Mouse (Mus musculus) adrenal gland, postnatal 14 days (tissue): ENCODE measurements around the gene Wipf2. TPM values are rescaled to one million over a fixed set of nuclear protein-coding genes. Genes with fewer than 3 reads are reported as not detected.
"Not testable (repeated sequence)": the region's sequence is repeated elsewhere in the genome, so short reads cannot be mapped to it uniquely, and the experiment has no call there.

Source experiments
- DNase-seq: peaks from one replicate; pipeline ENCODE4 v3.0.0; 2021; ENCODE audit warnings: mixed read lengths
- total RNA-seq: library from RNA; stranded (reverse); gene quantifications from 2 replicates; pipeline ENCODE4 v1.2.3, GENCODE M21; 2021

Wipf2 gene
- total RNA-seq, 1 experiment from 2014 or later = 16.6 TPM

GRCm38 (mm10) chr11:98909654-98910053, 46.2 kb downstream of the Wipf2 start:
- DNase-seq = peak; percentile 74

GRCm38 (mm10) chr11:98910415-98910814, 47.0 kb downstream of the Wipf2 start:
- no peak for DNase-seq

- DNase-seq = no peak
These were observed 48.1 kb downstream of the Wipf2 start for GRCm38 (mm10) chr11:98911498-98911897.

DNA sequence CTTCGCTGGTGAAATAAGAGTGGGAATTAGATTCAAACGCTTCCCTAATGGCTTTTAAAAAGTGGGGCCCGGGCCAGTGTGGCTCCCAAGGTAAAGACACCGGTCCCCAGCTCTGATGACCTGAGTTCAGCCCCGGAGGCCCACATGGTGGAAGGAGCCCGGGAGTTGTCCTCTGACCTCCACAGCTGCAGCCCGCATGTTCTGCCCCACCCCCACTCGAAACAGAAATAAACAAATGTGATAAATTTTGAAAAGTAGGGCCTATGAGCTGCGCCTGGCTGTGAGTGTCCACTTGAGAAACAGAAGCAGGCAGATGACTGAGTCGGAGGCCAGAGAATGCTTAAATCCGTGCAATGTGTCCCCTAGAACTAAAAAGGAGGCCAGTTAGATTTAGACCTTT, 50.8 kb downstream of the Wipf2 start:
- DNase-seq = no peak

DNA sequence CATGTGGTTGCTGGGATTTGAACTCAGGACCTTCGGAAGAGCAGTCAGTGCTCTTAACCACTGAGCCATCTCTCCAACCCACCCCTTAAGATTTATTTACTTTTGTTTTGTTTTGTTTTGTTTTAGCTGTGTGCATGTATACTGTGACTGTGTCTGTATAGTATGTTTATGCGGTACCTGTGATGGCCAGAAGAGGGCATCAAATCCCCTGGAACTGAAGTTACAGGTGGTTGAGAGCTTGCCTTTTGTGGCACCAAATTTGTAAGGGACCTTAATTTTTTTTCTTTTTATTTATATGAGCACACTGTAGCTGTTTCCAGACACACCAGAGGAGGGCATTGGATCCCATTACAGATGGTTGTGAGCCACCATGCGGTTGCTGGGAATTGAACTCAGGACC, 52.9 kb downstream of the Wipf2 start:
- DNase-seq = not testable (repeated sequence)

- no peak for DNase-seq
These were observed 54.1 kb downstream of the Wipf2 start for GRCm38 (mm10) chr11:98917428-98918005.

DNA sequence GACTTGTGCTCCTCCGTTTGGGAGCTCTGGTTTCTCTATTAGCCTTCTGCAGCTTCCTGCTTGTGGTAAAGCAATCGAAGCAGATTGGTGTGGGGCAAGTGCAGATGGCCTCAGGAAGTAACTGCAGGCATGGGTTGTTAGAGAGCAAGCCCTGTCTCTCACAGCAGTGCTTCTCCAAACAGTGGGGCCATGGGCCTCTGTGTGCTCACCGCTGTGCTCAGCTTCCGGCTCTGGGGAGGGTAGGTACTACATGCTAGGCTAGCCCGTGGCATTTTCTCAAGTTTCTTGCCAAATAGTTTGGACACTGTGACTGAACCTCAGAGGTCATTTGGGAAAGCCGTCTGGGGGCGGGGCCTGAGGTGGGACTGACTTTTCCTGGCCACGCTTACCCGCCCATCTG, 54.8 kb downstream of the Wipf2 start:
- DNase-seq = peak; percentile 79

DNA sequence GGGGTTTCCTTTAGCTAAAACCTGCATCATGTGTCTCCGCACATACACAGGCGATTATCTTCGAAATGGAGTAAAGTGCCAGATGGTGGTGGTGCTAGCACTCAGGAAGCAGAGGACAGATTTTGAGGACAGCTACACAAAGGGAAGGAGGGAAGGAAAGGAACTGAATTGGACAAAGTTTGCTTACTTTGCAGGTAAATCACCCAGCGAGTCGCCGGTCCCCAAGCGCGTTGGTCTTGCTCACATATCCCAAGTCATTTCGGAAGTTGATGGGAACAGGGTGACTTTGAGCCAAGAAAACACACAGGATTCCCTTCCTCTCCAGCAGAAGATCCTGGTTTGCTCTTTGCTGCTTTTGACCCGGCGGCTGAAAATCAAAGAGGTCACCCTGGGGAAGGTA, 55.6 kb downstream of the Wipf2 start:
- no peak for DNase-seq

- peak; percentile 71 for DNase-seq
These were observed 58.4 kb downstream of the Wipf2 start for GRCm38 (mm10) chr11:98921813-98922212.

DNA sequence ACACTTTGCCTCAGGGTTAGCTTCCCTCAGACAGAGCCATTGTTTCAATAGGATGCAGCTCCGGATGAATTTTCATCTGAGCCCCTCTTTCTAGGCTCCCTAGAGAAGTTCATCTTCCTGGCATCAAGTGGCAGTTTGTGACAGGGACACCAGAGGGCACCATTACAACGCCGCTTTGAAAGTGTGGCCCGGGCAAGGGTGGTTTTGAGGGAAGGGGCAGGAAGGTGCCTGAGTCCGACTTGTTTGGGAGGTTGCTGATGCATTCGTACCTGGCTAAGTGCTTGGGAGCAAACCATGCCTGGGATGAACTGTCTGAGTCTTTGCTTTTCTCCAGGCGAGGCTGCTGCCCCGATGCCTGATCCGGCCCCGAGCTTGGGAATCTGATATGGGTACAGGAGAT, 58.9 kb downstream of the Wipf2 start:
- DNase-seq = peak; percentile 75

GRCm38 (mm10) chr11:98922851-98923711, 59.6 kb downstream of the Wipf2 start:
- not testable (repeated sequence) for DNase-seq

DNA sequence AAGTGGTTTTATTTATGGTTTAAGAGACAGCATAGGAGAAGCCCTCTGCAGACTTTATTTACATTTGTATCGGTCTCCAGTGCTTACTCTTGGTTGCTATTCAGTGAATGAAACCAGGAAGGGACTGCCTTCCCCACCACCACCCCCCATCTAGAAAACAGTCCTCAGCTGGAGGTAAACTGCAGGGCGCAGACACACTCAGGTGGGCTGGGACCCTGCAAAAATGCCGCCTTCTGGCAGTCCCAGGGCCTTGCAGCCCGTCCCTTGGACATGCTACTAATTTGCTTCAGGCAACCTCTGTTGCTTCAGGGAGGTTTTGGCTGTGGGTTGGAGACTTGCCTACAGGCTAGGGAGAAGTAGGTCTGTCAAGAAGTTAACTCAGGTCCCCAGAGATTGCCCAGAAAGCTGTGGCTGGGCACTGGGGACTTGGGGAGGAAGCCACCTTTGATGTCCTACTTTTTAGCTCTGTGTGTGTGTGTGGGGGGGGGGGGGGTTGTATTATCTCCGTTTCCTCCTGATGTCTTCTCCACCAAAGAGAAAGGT, 61.3 kb downstream of the Wipf2 start:
- DNase-seq = no peak

DNA sequence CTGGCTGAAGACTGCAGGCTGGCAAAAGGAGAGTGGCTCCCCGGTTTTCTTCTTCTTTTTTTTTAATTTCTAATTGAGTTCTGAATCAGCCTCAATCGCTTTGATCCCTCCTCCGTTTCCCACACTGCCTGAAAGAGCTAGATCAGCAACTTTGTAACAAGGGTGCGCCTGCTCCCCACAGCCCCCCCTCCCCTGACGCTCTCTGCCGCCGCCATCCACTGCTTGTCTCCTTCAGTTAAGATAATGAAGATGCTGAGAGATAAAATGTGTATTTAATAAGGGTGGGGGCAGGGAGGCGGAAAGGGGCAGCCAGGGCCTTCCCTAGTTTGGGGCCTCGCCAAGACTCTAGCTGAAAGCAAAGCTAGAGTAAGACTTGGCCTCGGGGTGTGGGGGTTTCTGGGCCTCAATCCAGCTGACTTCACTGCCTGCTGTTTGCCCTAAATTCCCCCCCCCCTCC, 61.9 kb downstream of the Wipf2 start:
- DNase-seq = peak; percentile 73

DNA sequence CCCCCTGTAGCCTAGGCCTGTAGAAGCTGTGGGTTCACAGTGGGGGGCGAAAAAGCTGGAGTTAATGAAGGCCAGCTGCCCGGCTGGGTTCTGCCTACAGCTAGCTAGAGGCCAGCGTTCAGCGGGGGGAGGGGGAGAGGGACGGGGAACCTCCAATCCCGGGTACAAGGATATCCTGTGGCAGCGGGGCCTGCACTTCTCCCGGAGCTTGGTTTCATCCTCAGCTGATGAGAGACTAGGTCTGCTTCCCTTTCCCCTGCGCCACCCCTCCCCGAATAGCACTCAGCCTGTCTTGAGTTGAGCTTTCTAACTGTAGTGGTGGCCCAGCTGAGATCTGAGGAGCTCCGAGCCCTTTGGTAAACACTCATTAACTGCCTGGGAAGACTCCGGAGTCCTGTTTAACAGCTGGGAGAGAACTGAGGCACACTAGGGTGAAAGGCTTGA, 62.5 kb downstream of the Wipf2 start:
- DNase-seq = peak; percentile 72

- DNase-seq = no peak
These were observed 63.1 kb downstream of the Wipf2 start for GRCm38 (mm10) chr11:98926553-98926952.

- peak; percentile 60 for DNase-seq
These were observed 64.1 kb downstream of the Wipf2 start, which contains the start of gene Rara for GRCm38 (mm10) chr11:98927438-98928076. Rara (plus strand) TSS chr11:98927818.

DNA sequence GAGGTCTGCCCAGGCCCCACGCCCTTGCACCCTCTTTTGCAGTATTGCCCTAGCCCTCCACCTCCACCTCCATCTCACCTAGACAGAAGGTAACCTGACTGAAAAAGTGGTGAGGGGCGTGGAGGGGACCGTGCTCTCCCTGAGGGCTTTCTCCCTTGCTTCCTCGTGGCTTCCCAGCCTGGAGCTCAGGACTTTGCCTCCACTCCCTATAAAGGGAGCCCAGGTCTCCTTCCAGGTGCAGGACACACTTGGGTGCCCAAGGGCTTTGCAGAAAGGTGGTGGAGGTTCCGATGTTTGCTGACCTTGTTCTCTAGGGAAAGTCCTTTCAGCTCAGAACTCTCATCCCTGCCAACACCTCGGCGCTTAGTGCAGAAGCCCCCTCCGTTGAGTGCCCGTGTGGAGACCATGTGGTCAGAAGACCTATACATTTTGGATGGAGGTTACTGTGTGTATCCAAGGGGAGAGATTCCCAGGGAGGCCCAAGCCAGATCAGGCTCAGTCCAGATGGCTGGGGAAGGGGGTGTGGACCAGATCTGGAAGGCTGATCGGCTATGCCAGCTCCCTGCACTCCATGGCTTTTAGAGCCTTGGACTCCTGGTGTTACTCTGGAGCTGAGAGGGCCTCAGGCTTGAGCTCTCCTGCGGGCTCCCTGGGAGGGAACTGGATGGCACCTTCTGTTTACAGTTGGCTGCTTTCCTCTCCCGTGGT, 64.9 kb downstream of the Wipf2 start:
- DNase-seq = peak; percentile 12

- DNase-seq = peak; percentile 56
These were observed 66.1 kb downstream of the Wipf2 start for GRCm38 (mm10) chr11:98929503-98929902.

DNA sequence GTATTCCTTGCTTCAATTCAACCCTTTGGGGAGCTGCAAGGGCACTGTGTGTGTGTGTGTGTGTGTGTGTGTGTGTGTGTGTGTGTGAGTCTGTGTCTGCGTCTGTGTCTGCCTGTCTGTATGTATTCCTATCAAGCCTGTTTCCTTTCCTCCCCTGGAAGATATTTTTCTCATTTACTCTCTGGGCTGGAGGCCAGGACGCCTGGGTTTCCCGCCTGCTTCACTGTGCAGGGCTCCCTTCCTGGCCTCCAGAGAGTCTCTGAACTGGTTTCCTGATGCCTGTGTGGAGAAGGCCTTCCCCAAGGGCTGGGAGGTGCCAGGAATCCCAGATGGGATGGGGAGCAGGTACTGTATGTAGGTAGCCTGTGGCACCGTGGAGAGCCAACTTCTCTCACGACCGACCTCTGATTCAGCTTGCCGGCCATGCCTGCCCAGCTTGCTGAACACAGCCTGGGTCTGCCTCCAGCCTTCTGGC, 66.7 kb downstream of the Wipf2 start:
- peak; percentile 53 for DNase-seq

GRCm38 (mm10) chr11:98930773-98931512, 67.5 kb downstream of the Wipf2 start:
- peak; percentile 55 for DNase-seq
